Mouse (Mus musculus) olfactory bulb, adult 2 months (tissue): ENCODE results near the gene Tln1.

Experiments used
- CTCF ChIP-seq: fragments of 200-500 bp; IDR thresholded peaks from 2 replicates; pipeline ENCODE4 v1.5.1; 2012; ENCODE audit warnings: low read depth, mild to moderate bottlenecking, low read length, moderate library complexity; ENCODE audit not compliant: insufficient read depth
- POLR2A ChIP-seq: fragments of 200-500 bp; IDR thresholded peaks from 2 replicates; pipeline ENCODE4 v1.6.1; 2012; ENCODE audit warnings: mild to moderate bottlenecking, low read depth, low read length, moderate library complexity; ENCODE audit not compliant: insufficient read depth

GRCm38 (mm10) chr4:43499407-43500333, 62.8 kb downstream of the Tln1 start, which contains the start of gene Arhgef39:
- TF ChIP-seq CTCF (no peak), POLR2A (peak; percentile 46)
